In the genomic region with DNA sequence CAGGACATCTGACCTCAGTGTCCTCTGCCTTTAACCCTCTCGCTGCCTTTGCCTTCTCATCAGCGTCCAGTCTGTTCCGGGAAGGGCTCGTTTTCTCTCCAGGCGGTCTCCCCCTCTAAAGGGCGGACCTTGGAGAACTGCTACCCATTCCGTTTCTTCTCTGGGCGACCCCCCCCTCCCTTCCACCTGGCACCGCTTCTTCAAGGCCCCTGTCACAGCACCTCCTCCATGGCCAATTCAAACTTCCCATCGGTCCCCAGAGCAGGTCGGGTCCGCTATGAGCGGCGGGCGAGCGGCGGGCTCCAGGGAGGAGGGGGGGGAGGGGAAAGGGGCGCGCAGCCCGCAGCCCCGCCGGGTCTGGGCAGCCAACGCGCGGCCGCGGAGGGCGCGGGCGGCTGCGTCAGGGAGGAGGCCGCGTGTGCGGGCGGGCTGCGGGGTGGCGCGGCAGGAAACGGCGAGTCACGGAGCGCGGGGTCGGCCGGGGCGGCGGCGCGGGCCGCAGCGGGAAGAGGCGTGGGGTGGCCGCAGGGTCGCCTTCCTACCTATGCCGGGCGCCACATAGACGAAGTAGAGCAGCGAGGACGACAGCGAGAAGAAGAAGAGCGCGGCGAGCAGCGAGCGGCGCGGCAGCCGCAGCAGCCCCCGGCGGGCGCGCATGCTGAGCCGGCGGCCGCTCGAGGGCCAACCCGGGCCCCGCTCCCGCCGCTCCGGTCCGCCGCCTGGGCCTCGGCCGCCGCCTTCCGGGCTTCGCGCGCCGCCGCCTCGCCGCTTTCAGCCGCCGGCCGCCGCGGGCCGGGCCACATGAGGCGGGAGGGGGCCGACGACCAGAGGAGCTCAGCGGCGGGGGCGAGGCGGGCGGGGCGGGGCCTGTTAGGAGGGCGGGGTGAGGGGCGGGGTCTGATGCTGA, we compare ENCODE assay signal across 8 mouse cellular contexts. TPM values are rescaled to one million over a fixed set of nuclear protein-coding genes. Genes with fewer than 3 reads are reported as not detected.
DNase-seq lines count a peak whose midpoint lies in the region; ATAC-seq and TF ChIP-seq lines count a peak whose summit lies in the region.

A gene (minus strand): TSS at position 808 of the 907 bp plus-strand sequence.

- peak; percentile 46; the same call in 1 of the 2 replicates for TF ChIP-seq POLR2A in embryonic fibroblast, embryonic 13.5 days (IDR thresholded peaks at IDR 0.05; ENCODE audit: low read depth, low read length)

- H3K4me1 ChIP-seq in embryonic fibroblast, embryonic 13.5 days (ENCODE audit: control insufficient read depth, insufficient read depth, low read length): peaks cover 8% of the 10 kb centered on the region; the same call in 1 of the 2 replicates
- peaks cover 22% of the 10 kb centered on the region for H3K4me1 ChIP-seq in midbrain, embryonic 16.5 days (ENCODE audit: control insufficient read depth, insufficient read depth, low read length)

- DNase-seq in layer of hippocampus, adult 2 months (ENCODE audit: low spot score in 2 of 2): no peak
- DNase-seq in layer of hippocampus, adult 9-10 months (ENCODE audit: low spot score): no peak
- peak; percentile 56 for DNase-seq in adrenal gland, postnatal 14 days
- no peak for DNase-seq in left cerebral cortex, postnatal 25 days (ENCODE audit: low spot score in 2 of 2)
- DNase-seq in thymus, postnatal 25 days: peak; percentile 51

- peak within 1 kb of the TSS; percentile 77 for H3K4me3 ChIP-seq in layer of hippocampus, adult 2 months
- peak within 1 kb of the TSS; percentile 82 for H3K4me3 ChIP-seq in embryonic fibroblast, embryonic 13.5 days (ENCODE audit: insufficient read depth, low read length)
- peak within 1 kb of the TSS; percentile 76 for H3K4me3 ChIP-seq in midbrain, embryonic 16.5 days (ENCODE audit: low read depth, low read length)

- no peaks in the 10 kb centered on the region for H3K27me3 ChIP-seq in midbrain, embryonic 16.5 days (ENCODE audit: control insufficient read depth, insufficient read depth, low read depth, low read length)

- intact Hi-C loops in left cerebral cortex, postnatal 25 days (cut with DNase I): loop anchor here (1.0 kb wide), 1 partner anchor 73 kb away; a partner anchor contains a TSS

- TF ChIP-seq CTCF in layer of hippocampus, adult 2 months (conservative IDR thresholded peaks at IDR 0.05): no peak
- TF ChIP-seq CTCF in embryonic fibroblast, embryonic 13.5 days (IDR thresholded peaks at IDR 0.05; ENCODE audit: borderline replicate concordance, insufficient read depth, low read length): no peak

- WGBS in midbrain, embryonic 16.5 days: under 1% methylated on average over 46 of the region's 111 CpGs

- peak within 1 kb of the TSS; percentile 59 for H3K4me2 ChIP-seq in midbrain, embryonic 16.5 days (ENCODE audit: low read length)

- H3K36me3 ChIP-seq in midbrain, embryonic 16.5 days (ENCODE audit: control insufficient read depth, insufficient read depth, low read length): no peaks in the 10 kb centered on the region

- peak within 1 kb of the TSS; percentile 83 for H3K9ac ChIP-seq in midbrain, embryonic 16.5 days (ENCODE audit: low read depth, low read length)

- H3K27ac ChIP-seq in layer of hippocampus, adult 2 months: peak within 1 kb of the TSS; percentile 92
- peak within 1 kb of the TSS; percentile 50; the same call in 1 of the 2 replicates for H3K27ac ChIP-seq in embryonic fibroblast, embryonic 13.5 days (ENCODE audit: insufficient read depth, low read length)
- peak within 1 kb of the TSS; percentile 88 for H3K27ac ChIP-seq in midbrain, embryonic 16.5 days (ENCODE audit: low read length)

- ATAC-seq in hematopoietic stem cell, adult 5-6 weeks (replicated peaks in 1 of 2; ENCODE audit: insufficient read depth in 1 of 2, low FRiP score in 2 of 2, low TSS enrichment in 1 of 2, low read depth in 1 of 2, poor library complexity in 2 of 2, severe bottlenecking in 2 of 2): no peak
- ATAC-seq in midbrain, embryonic 16.5 days: no peak; the same call in none of the 2 replicates

- no peaks in the 10 kb centered on the region for H3K9me3 ChIP-seq in midbrain, embryonic 16.5 days (replicated peaks; ENCODE audit: control insufficient read depth, low read length, poor library complexity, severe bottlenecking)

RNA-seq across cellular contexts. Expression of the gene that starts here (rescaled TPM):
- total RNA-seq in layer of hippocampus, adult 2 months (2021): 10 to 100 TPM; 38.1 to 43.9 TPM
- total RNA-seq in adrenal gland, postnatal 14 days (2021): 75.6 and 77.7 TPM in 2 replicates
- 28.3 and 51.3 TPM in 2 replicates for polyA plus RNA-seq in embryonic fibroblast, embryonic 13.5 days (2011; ENCODE audit: insufficient read length, low read depth, missing spikeins)
- total RNA-seq in hematopoietic stem cell, adult 5-6 weeks (2017): 9.9 and 21.1 TPM in 2 replicates
- total RNA-seq in left cerebral cortex, postnatal 25 days (2021): 10 to 100 TPM; 56.4 to 57.8 TPM
- polyA plus RNA-seq in midbrain, embryonic 16.5 days (2015; fragmentation: Nextera tagmentation; extraction: Ambion mirVana): 16.6 and 18.1 TPM in 2 replicates

Comparison
In these comparisons a context has a peak if more than half of its experiments do, and no peak if none do; other contexts are left out.
1. DNase-seq: peak in adrenal gland, postnatal 14 days (single experiment) and thymus, postnatal 25 days (single experiment); none in layer of hippocampus, adult 2 months (0 of 2), layer of hippocampus, adult 9-10 months (single experiment) and left cerebral cortex, postnatal 25 days (0 of 2).
2. Peak in every context shown above with its lines, with median percentiles within 50 percentile points of each other: H3K27ac ChIP-seq and H3K4me3 ChIP-seq.